Mouse (Mus musculus) midbrain, embryonic 14.5 days (tissue): Measurements from ENCODE around the gene Tent5b. TPM values are rescaled to one million over a fixed set of nuclear protein-coding genes. Genes with fewer than 3 reads are reported as not detected.
A peak's percentile ranks its signal among the peaks of the same experiment; 100 is the strongest.

Experiments used
- ATAC-seq: fragments of 200-750 bp; cut with Nextera tagmentation; 2 replicates; pipeline ENCODE4 v1.8.0; 2017; ENCODE audit warnings: moderate number of reproducible peaks, moderate library complexity; ENCODE audit not compliant: low FRiP score, low TSS enrichment
- DNase-seq: peaks from one replicate; pipeline ENCODE4 v3.0.0-alpha.2; 2015
- H3K27ac ChIP-seq: fragments of 300-500 bp; sonication (generic); replicated peaks from 2 replicates; pipeline ENCODE4 v1.5.1; 2014; ENCODE audit warnings: mild to moderate bottlenecking, low read depth, low read length, moderate library complexity
- H3K27me3 ChIP-seq: fragments of 300-500 bp; sonication (generic); 2 replicates; pipeline ENCODE4 v1.6.1; 2014; ENCODE audit warnings: low read length, control low read depth, mixed read lengths; ENCODE audit not compliant: control insufficient read depth, insufficient read depth
- H3K36me3 ChIP-seq: fragments of 300-500 bp; sonication (generic); 2 replicates; pipeline ENCODE4 v1.6.1; 2014; ENCODE audit warnings: low read length, control low read depth; ENCODE audit not compliant: control insufficient read depth, insufficient read depth
- H3K4me1 ChIP-seq: fragments of 300-500 bp; sonication (generic); 2 replicates; pipeline ENCODE4 v1.6.1; 2014; ENCODE audit warnings: mild to moderate bottlenecking, antibody characterized with exemption, low read length, control low read depth; ENCODE audit not compliant: control insufficient read depth, insufficient read depth
- H3K4me2 ChIP-seq: fragments of 300-500 bp; sonication (generic); 2 replicates; pipeline ENCODE4 v1.6.1; 2014; ENCODE audit warnings: mild to moderate bottlenecking, low read length, moderate library complexity
- H3K4me3 ChIP-seq: fragments of 300-500 bp; sonication (generic); replicated peaks from 2 replicates; pipeline ENCODE4 v1.5.1; 2014; ENCODE audit warnings: low read depth, low read length
- H3K9ac ChIP-seq: fragments of 300-500 bp; sonication (generic); replicated peaks from 2 replicates; pipeline ENCODE4 v1.6.1; 2014; ENCODE audit warnings: mild to moderate bottlenecking, low read length, moderate library complexity
- H3K9me3 ChIP-seq: fragments of 300-500 bp; sonication (generic); 2 replicates; pipeline ENCODE4 v1.6.1; 2016; ENCODE audit warnings: low read length, control low read depth, mixed read lengths; ENCODE audit not compliant: control insufficient read depth
- WGBS: fragments of 180-500 bp; shearing (Covaris S2); extraction: QIAGEN DNeasy Blood & Tissue Kit; methylation state at CpG from one replicate; pipeline ENCODE4 v1.1.7; 2014; 5-methylcytosine and 5-hydroxymethylcytosine counted together
- polyA plus RNA-seq: library from polyadenylated mRNA; unstranded; fragments of >200 nt; fragmentation: Nextera tagmentation; extraction: Ambion mirVana; gene quantifications from 2 replicates; pipeline ENCODE4 v1.2.1, GENCODE M21; 2014

The Tent5b gene
- polyA plus RNA-seq, 1 experiment from 2014 or later, result 0.09 TPM

DNA sequence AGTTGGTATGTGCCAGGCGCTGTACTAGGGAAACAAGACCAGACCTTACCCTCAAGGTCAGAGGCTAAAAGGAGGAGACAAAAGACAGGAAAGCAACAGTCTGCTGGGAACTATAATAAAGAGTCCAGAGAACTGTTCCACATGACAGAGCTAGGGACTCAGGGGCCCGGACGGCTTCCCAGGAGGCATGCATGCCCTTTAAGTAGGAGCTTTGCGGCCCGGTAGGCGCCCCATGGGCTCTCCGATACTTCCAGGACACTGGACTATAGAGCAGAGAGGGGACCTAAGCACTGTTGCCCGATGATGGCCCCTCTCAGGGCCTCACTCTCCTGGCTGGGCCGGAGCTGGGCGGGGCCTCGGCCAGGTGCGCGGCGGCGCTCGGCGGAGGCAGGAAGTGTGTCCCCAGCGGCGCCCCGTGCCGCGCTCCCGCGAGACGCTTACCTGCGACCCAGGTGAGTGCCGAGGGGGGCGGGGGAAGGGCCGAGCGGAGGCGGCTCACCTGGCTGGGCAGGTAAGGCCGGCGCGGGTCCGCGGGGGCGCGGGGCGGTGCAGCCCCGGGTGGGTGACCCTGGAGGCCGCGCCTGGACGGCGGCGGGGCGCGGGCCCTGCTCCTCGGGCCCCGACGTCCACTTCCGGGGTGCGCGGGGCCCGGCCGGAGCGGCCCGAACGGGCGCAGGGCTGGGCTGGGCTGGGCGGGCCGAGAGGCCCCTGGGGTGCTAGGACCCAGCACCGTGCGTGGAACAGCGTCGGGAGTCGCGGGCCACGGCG lies 38.9 kb downstream of the Tent5b start, which contains the start of gene Kdf1:
Gene Kdf1, plus strand, starts transcription at position 363 of the 768 bp plus-strand sequence.
- no peak for ATAC-seq
- H3K9ac ChIP-seq, result no peak within 1 kb of the TSS; the same call in 1 of the 2 replicates

DNA sequence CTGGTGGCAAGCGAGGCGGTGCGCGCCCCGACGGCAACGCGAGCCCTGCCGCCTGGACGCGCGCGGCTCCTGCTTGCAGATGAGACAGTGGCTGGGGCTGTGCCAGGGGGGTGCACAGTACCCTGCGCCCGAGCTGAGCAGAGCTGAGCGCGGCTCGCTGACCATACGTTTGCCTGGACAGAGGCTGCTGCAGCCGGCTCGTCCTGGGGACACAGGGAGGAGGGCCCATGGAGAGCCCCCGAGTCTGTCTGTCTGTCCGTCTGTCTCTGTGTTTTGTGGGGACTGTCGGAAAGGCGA lies 39.4 kb downstream of the Tent5b start:
- no peaks in the 10 kb centered on the region for H3K9me3 ChIP-seq
- H3K36me3 ChIP-seq, result no peaks in the 10 kb centered on the region
- H3K4me1 ChIP-seq, result no peaks in the 10 kb centered on the region
- no peak overlapping the region for H3K9ac ChIP-seq
- H3K4me3 ChIP-seq, result peak overlapping the region; percentile 18; the same call in 1 of the 2 replicates
- ATAC-seq (no peak), DNase-seq (no peak)
- no peak overlapping the region for H3K27ac ChIP-seq
- peaks cover 38% of the 10 kb centered on the region for H3K27me3 ChIP-seq
- H3K4me2 ChIP-seq, result peak overlapping the region; percentile 25
- 7% methylated on average over 25 of the region's 25 CpGs for WGBS

More for the DNA sequence above, 38.9 kb downstream of the Tent5b start, which contains the start of gene Kdf1:
- no peaks in the 10 kb centered on the region for H3K4me1 ChIP-seq
- no peaks in the 10 kb centered on the region for H3K36me3 ChIP-seq
- peak within 1 kb of the TSS; percentile 25 for H3K4me2 ChIP-seq
- no peak for DNase-seq
- no peaks in the 10 kb centered on the region for H3K9me3 ChIP-seq
- peaks cover 38% of the 10 kb centered on the region for H3K27me3 ChIP-seq
- WGBS, result 4% methylated on average over 65 of the region's 69 CpGs
- peak within 1 kb of the TSS; percentile 18 for H3K4me3 ChIP-seq
- H3K27ac ChIP-seq, result no peak within 1 kb of the TSS

DNA sequence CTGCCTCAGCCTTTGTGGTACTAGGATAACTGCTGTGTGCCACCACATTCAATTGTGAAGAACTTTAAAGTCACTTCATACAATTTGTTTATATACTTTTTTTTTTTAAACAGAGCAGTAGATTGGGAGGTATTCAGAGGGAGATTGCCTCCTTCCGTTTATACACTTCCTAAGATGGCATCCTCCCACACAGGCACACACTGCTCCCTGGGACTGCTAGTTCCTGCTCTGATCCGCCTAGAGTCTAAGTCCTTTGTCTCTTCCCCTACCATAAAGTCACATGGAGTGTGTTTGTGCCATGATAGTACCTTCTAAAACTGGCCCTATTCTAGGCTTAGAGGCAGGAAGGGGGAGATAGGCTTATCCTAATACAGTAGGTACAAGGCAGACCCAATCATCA lies 41.6 kb downstream of the Tent5b start:
- Histone ChIP-seq H3K9me3 (no peaks in the 10 kb centered on the region), H3K4me3 (no peak overlapping the region), H3K4me2 (no peak overlapping the region), H3K36me3 (no peaks in the 10 kb centered on the region), H3K4me1 (no peaks in the 10 kb centered on the region), H3K27me3 (peaks cover 37% of the 10 kb centered on the region), H3K9ac (no peak overlapping the region), H3K27ac (no peak overlapping the region)
- DNase-seq (no peak), ATAC-seq (no peak)
- WGBS, result 70% methylated on average over 2 of the region's 2 CpGs

DNA sequence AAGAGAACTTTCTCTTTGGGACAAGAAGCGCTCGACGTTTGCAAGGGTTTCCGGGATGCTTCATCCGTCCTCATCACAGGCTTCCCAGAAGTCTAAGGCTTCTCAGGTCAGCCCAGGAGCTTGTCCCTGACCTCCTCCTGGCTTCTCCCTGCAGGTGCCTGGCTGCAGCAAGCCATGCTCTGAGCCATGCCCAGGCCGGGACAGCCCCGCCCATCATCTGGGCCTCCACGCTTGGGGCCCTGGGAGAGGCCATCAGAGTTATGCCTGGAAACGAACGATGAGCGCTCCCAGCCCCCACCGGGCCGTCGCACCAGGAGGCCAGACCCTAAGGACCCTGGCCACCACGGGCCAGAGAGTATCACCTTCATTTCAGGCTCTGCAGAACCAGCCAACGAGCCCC lies 47.9 kb downstream of the Tent5b start:
- no peaks in the 10 kb centered on the region for H3K27me3 ChIP-seq
- no peak overlapping the region for H3K4me2 ChIP-seq
- DNase-seq (no peak), ATAC-seq (no peak)
- no peak overlapping the region for H3K4me3 ChIP-seq
- no peaks in the 10 kb centered on the region for H3K9me3 ChIP-seq
- no peaks in the 10 kb centered on the region for H3K4me1 ChIP-seq
- WGBS, result 77% methylated on average over 16 of the region's 16 CpGs
- peaks cover 45% of the 10 kb centered on the region for H3K36me3 ChIP-seq
- no peak overlapping the region for H3K27ac ChIP-seq
- no peak overlapping the region for H3K9ac ChIP-seq

DNA sequence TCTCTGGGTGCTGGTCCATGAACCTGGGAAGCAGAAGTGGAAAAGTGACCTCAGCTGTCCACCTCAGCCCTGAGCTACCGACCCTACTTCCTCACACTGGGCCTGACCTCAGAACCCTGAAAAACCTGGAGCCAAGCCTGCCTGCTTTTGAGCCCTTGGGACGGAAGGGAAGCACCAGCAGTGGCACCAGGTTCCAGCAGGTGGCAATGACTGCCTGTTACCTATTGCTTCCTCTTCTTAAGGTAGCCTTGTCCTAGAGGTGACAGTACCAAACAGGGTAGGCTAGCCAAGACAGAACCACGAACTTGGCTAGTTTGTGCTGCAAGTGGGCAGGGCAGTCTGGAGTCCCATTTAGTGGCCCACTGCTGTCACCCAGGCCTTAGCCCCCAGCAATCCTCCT lies 52.8 kb downstream of the Tent5b start:
- Histone ChIP-seq H3K4me2 (no peak overlapping the region), H3K9me3 (no peaks in the 10 kb centered on the region), H3K27ac (no peak overlapping the region), H3K4me3 (no peak overlapping the region), H3K36me3 (peaks cover 90% of the 10 kb centered on the region), H3K27me3 (no peaks in the 10 kb centered on the region), H3K4me1 (no peaks in the 10 kb centered on the region), H3K9ac (no peak overlapping the region)
- 86% methylated on average over 3 of the region's 3 CpGs for WGBS
- DNase-seq (no peak), ATAC-seq (no peak)

DNA sequence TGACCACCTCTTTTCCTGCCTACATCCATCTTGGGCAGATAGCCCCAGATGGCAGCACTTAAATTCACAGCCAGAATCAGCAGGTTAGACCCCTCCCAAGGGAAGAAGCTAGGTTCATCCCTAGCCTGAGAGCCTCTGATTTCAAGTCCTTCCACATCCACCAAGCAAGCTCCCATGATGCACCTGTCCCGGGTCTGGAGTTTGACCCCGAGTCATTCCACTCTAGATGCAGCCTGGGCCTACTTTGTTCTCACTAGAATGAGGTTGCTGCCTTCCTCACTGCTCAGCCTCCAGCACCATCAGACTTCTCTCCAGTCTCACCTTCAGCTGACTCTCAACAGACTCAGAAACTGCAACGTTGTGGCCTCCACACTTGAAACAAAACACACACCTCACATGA lies 56.1 kb downstream of the Tent5b start:
- H3K36me3 ChIP-seq, result peaks cover 90% of the 10 kb centered on the region
- no peak for ATAC-seq
- no peak overlapping the region for H3K27ac ChIP-seq
- no peaks in the 10 kb centered on the region for H3K9me3 ChIP-seq
- no peaks in the 10 kb centered on the region for H3K27me3 ChIP-seq
- H3K4me1 ChIP-seq, result no peaks in the 10 kb centered on the region
- H3K4me2 ChIP-seq, result no peak overlapping the region
- no peak overlapping the region for H3K9ac ChIP-seq
- no peak for DNase-seq
- WGBS, result 92% methylated on average over 3 of the region's 3 CpGs
- H3K4me3 ChIP-seq, result no peak overlapping the region

DNA sequence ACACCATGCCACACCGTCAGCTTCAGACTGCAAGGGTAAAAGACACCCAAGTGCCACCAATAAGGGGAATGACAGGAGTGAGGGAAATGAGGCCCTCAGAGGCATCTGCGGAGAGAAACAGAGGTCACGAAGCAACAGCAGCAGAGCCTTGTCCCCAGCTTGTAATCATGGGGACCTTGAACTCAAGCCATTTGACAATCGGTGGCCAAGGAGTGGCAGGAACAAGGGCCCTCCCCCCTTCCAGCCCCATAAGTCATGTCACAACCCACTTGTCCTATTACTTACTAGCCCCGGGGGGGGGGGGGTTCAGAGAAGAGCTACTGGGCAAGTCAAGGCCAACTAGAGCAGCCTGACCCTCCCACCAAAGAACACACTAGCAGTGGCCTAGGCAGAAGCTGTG lies 56.7 kb downstream of the Tent5b start:
- no peaks in the 10 kb centered on the region for H3K9me3 ChIP-seq
- H3K4me2 ChIP-seq, result no peak overlapping the region
- no peak overlapping the region for H3K27ac ChIP-seq
- DNase-seq (no peak), ATAC-seq (no peak)
- H3K9ac ChIP-seq, result no peak overlapping the region
- no peaks in the 10 kb centered on the region for H3K4me1 ChIP-seq
- WGBS, result 92% methylated on average over 5 of the region's 5 CpGs
- peaks cover 89% of the 10 kb centered on the region for H3K36me3 ChIP-seq
- H3K27me3 ChIP-seq, result no peaks in the 10 kb centered on the region
- no peak overlapping the region for H3K4me3 ChIP-seq

Other genes starting within 250 kb of the Tent5b start
- 0.92 and 1.9 TPM in 2 replicates for gene Map3k6, start 239.3 kb upstream of the Tent5b start, polyA plus RNA-seq
- 0.25 and 0.31 TPM in 2 replicates for gene Sytl1, start 217.0 kb upstream of the Tent5b start, polyA plus RNA-seq
- 115 and 121 TPM in 2 replicates for gene Tmem222, start 202.3 kb upstream of the Tent5b start, polyA plus RNA-seq
- gene Wdtc1, start 126.7 kb upstream of the Tent5b start, polyA plus RNA-seq, result 21.3 and 24.9 TPM in 2 replicates
- gene Slc9a1, start 110.4 kb upstream of the Tent5b start, polyA plus RNA-seq, result 8.2 and 8.3 TPM in 2 replicates
- gene Trnp1, start 18.4 kb downstream of the Tent5b start, polyA plus RNA-seq, result 5.5 and 7.8 TPM in 2 replicates
- 0.19 and 0.37 TPM in 2 replicates for gene Kdf1, start 38.8 kb downstream of the Tent5b start, polyA plus RNA-seq
- 162 and 163 TPM in 2 replicates for gene Nudc, start 65.9 kb downstream of the Tent5b start, polyA plus RNA-seq
- gene Nr0b2, start 73.2 kb downstream of the Tent5b start, polyA plus RNA-seq, result not detected in 2 replicates
- 6.4 and 7.3 TPM in 2 replicates for gene Gpatch3, start 94.6 kb downstream of the Tent5b start, polyA plus RNA-seq
- gene Gpn2, start 104.2 kb downstream of the Tent5b start, polyA plus RNA-seq, result 20.3 and 21.4 TPM in 2 replicates
- 0.88 and 1.3 TPM in 2 replicates for gene Sfn, start 122.0 kb downstream of the Tent5b start, polyA plus RNA-seq
- 3.8 and 5.8 TPM in 2 replicates for gene Zdhhc18, start 170.0 kb downstream of the Tent5b start, polyA plus RNA-seq
- gene Pigv, start 192.5 kb downstream of the Tent5b start, polyA plus RNA-seq, result 9.4 and 10.8 TPM in 2 replicates